Mouse (Mus musculus) liver, postnatal 0 days (tissue): Measurements from ENCODE around the gene Paxip1. TPM values are rescaled to one million over a fixed set of nuclear protein-coding genes. Genes with fewer than 3 reads are reported as not detected.

ENCODE experiments used
- ATAC-seq: fragments of 200-750 bp; cut with Nextera tagmentation; 2 replicates; pipeline ENCODE4 v1.8.0; 2017; ENCODE audit warnings: mild to moderate bottlenecking, moderate library complexity
- DNase-seq: peaks from one replicate; pipeline ENCODE4 v3.0.0-alpha.2; 2016
- H3K27ac ChIP-seq: fragments of 300-500 bp; sonication (generic); 2 replicates; pipeline ENCODE4 v1.5.1; 2014; ENCODE audit warnings: antibody characterized with exemption, moderate library complexity, mild to moderate bottlenecking, low read depth
- H3K27me3 ChIP-seq: fragments of 300-500 bp; sonication (generic); 2 replicates; pipeline ENCODE4 v1.6.1; 2014; ENCODE audit warnings: low read length, control low read depth, mixed read lengths; ENCODE audit not compliant: insufficient read depth
- H3K36me3 ChIP-seq: fragments of 300-500 bp; sonication (generic); replicated peaks from 2 replicates; pipeline ENCODE4 v1.6.1; 2014; ENCODE audit warnings: mild to moderate bottlenecking, control low read depth, low read length, moderate library complexity, mixed read lengths; ENCODE audit not compliant: insufficient read depth
- H3K4me1 ChIP-seq: fragments of 300-500 bp; sonication (generic); 2 replicates; pipeline ENCODE4 v1.6.1; 2014; ENCODE audit warnings: antibody characterized with exemption, mild to moderate bottlenecking, control low read depth; ENCODE audit not compliant: insufficient read depth
- H3K4me2 ChIP-seq: fragments of 300-500 bp; sonication (generic); 2 replicates; pipeline ENCODE4 v1.6.1; 2014; ENCODE audit warnings: low read depth, mild to moderate bottlenecking, low read length, moderate library complexity, mixed read lengths
- H3K4me3 ChIP-seq: fragments of 300-500 bp; sonication (generic); 2 replicates; pipeline ENCODE4 v1.5.1; 2014; ENCODE audit warnings: low read depth, low read length
- H3K9ac ChIP-seq: fragments of 300-500 bp; sonication (generic); replicated peaks from 2 replicates; pipeline ENCODE4 v1.6.1; 2014; ENCODE audit warnings: mild to moderate bottlenecking, moderate library complexity
- H3K9me3 ChIP-seq: fragments of 300-500 bp; sonication (generic); 2 replicates; pipeline ENCODE4 v1.6.1; 2016; ENCODE audit warnings: mild to moderate bottlenecking, control low read depth, low read length, mixed read lengths
- CTCF ChIP-seq: sonication (generic); IDR thresholded peaks from 2 replicates; pipeline ENCODE4 v1.5.1; 2016; ENCODE audit warnings: antibody characterized with exemption, low read depth
- EP300 ChIP-seq: IDR thresholded peaks from 2 replicates; pipeline ENCODE4 v1.6.1; 2016; ENCODE audit warnings: antibody characterized with exemption, low read depth, mild to moderate bottlenecking
- WGBS: fragments of 180-500 bp; shearing (Covaris S2); extraction: QIAGEN DNeasy Blood & Tissue Kit; methylation state at CpG from one replicate; pipeline ENCODE4 v1.1.7; 2014; ENCODE audit not compliant: insufficient replicate concordance; 5-methylcytosine and 5-hydroxymethylcytosine counted together
- polyA plus RNA-seq: library from polyadenylated mRNA; unstranded; fragments of >200 nt; fragmentation: Nextera tagmentation; extraction: Ambion mirVana; gene quantifications from 2 replicates; pipeline ENCODE4 v1.2.1, GENCODE M21; 2015

Gene Paxip1
- polyA plus RNA-seq, 1 experiment from 2014 or later, result 7.2 TPM

DNA sequence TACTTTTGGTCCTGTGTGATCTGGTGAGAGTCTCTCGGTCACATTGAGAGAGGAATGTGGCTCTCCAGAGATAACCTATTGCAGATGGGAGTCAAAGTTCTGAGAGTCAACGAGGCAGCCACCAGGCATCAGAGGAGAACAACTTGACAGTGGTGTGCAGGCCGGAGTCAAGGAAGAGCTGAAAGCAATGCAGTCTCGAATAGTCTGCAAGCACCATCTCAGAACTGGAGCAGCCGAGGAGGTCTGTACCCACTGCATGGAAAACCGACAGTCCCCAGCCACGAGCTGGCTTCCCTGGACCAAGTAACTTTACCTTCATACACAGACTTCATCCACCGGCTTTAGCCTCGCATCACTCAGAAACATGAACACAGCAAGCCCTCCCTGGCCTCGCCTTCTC lies 1.9 kb downstream of the Paxip1 start:
- ATAC-seq (no peak), DNase-seq (no peak)
- H3K4me3 ChIP-seq, result peak overlapping the region; percentile 86
- H3K4me2 ChIP-seq, result peak overlapping the region; percentile 81
- H3K4me1 ChIP-seq, result peaks cover 24% of the 10 kb centered on the region
- H3K27ac ChIP-seq, result no peak overlapping the region
- TF ChIP-seq EP300 (no peak), CTCF (no peak)
- H3K9me3 ChIP-seq, result no peaks in the 10 kb centered on the region
- H3K36me3 ChIP-seq, result peaks cover 42% of the 10 kb centered on the region
- peak overlapping the region; percentile 89; the same call in 1 of the 2 replicates for H3K9ac ChIP-seq
- H3K27me3 ChIP-seq, result no peaks in the 10 kb centered on the region
- 71% methylated on average over 10 of the region's 10 CpGs for WGBS

DNA sequence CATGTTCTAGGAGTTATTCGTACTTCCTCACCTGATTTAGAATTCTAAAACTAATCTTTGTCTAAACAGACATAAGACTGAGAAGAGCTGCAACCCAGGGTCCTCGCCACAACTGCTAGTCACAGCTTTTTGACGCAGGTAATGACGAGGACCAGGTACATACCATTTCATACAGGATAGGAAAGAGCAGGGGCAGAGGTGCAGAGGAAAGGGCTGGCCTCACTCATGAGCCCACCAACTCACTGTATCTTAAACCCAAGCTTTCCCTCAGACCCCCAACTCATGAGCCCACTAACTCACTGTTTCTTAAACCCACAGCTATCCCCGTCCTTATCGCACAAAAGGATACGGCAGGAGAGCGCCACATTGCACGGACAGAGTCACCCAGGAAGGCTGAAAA lies 8.1 kb downstream of the Paxip1 start:
- H3K27ac ChIP-seq, result no peak overlapping the region
- ATAC-seq (no peak), DNase-seq (no peak)
- H3K36me3 ChIP-seq, result peaks cover 83% of the 10 kb centered on the region
- H3K27me3 ChIP-seq, result no peaks in the 10 kb centered on the region
- no peak overlapping the region for H3K4me3 ChIP-seq
- no peak overlapping the region for H3K4me2 ChIP-seq
- WGBS, result 88% methylated on average over 9 of the region's 9 CpGs
- H3K9me3 ChIP-seq, result no peaks in the 10 kb centered on the region
- no peak overlapping the region for H3K9ac ChIP-seq
- TF ChIP-seq CTCF (no peak), EP300 (no peak)
- no peaks in the 10 kb centered on the region for H3K4me1 ChIP-seq

DNA sequence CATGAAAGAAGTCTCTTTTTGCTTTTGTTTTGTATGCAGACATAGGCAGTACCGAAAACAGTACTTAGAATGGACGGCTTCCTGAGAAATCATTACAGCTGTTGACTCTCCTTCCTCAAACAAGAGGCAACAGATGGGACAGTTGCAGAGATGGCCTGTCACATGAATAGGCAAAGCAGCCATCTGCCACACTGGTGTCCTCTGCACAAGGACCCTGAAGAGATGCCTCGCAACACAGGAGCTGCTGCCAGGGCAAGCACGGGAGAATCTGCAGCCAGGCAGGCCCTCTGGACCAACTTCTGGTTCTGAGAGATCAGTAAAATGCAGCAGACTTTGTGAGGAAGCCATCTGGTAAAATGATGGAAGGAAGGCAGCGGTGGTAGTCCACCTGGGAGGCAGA lies 23.5 kb downstream of the Paxip1 start:
- peaks cover 73% of the 10 kb centered on the region for H3K36me3 ChIP-seq
- WGBS, result 86% methylated on average over 5 of the region's 5 CpGs
- no peaks in the 10 kb centered on the region for H3K4me1 ChIP-seq
- ATAC-seq, result no peak
- H3K9ac ChIP-seq, result no peak overlapping the region
- no peak for DNase-seq
- H3K4me2 ChIP-seq, result no peak overlapping the region
- TF ChIP-seq CTCF, result no peak
- no peak for TF ChIP-seq EP300
- no peaks in the 10 kb centered on the region for H3K27me3 ChIP-seq
- no peaks in the 10 kb centered on the region for H3K9me3 ChIP-seq
- no peak overlapping the region for H3K4me3 ChIP-seq
- H3K27ac ChIP-seq, result no peak overlapping the region

DNA sequence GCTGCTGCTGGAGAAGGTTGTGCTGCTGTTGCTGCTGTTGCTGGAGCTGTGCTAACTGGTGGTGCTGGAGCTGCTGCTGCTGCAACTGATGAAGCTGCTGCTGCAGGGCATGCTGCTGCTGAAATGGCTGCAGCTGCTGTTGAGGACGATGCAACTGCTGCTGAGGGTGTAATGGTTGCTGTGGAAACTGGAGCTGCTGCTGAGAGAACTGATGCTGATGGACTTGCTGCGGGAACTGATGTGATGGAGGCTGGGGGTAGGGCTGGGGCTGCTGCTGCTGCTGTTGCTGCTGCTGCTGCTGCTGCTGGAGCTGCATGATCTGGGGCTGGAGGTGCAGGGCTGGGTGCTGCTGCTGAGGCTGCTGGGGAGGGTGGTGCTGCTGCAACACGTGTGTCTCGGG lies 25.7 kb downstream of the Paxip1 start:
- Histone ChIP-seq H3K36me3 (peaks cover 64% of the 10 kb centered on the region), H3K27ac (no peak overlapping the region), H3K27me3 (no peaks in the 10 kb centered on the region), H3K9me3 (no peaks in the 10 kb centered on the region), H3K4me3 (no peak overlapping the region), H3K4me2 (no peak overlapping the region), H3K9ac (no peak overlapping the region), H3K4me1 (no peaks in the 10 kb centered on the region)
- TF ChIP-seq EP300, result no peak
- TF ChIP-seq CTCF, result no peak
- 77% methylated on average over 4 of the region's 4 CpGs for WGBS
- no peak for DNase-seq
- ATAC-seq, result no peak

DNA sequence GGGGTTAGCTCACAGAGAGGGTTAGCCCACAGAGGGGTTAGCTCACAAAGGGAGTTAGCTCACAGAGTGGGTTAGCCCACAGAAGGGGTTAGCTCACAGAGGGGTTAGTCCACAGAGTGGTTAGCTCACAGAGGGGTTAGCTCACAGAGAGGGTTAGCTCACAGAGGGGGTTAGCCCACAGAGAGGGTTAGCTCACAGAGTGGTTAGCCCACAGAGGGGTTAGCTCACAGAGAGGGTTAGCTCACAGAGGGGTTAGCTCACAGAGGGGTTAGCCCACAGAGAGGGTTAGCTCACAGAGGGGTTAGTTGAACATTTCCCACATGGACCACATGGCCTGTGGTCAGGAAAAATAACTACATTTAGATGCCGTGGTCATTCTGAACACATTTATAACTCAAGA lies 46.5 kb downstream of the Paxip1 start:
- WGBS, result 90% methylated on average over 1 of the region's 1 CpGs
- no peaks in the 10 kb centered on the region for H3K4me1 ChIP-seq
- no peak overlapping the region for H3K9ac ChIP-seq
- H3K36me3 ChIP-seq, result peaks cover 60% of the 10 kb centered on the region
- no peak for TF ChIP-seq CTCF
- no peak for TF ChIP-seq EP300
- H3K27me3 ChIP-seq, result no peaks in the 10 kb centered on the region
- H3K4me3 ChIP-seq, result no peak overlapping the region
- H3K9me3 ChIP-seq, result no peaks in the 10 kb centered on the region
- no peak overlapping the region for H3K27ac ChIP-seq
- ATAC-seq (no peak), DNase-seq (no peak)
- H3K4me2 ChIP-seq, result no peak overlapping the region

DNA sequence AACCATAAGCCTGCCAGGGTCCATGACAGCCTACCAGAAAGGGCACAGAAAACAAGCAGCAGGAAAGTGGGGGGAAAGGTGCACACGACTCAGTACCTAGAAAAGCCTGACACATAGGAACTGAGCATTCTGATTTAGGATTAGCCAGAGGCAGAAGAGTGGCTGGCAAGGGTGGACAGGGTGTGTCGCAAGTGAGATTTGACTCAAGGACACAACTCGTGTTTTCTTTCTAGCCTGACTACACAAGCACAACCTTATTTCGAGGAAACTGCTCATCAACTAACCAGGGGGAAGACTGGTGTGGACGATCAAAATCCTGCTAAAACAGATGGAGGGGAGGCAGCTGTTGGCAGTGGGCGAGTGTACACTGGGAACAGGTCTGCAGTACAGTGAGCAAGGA lies 52.3 kb downstream of the Paxip1 start:
- no peak overlapping the region for H3K4me2 ChIP-seq
- no peaks in the 10 kb centered on the region for H3K9me3 ChIP-seq
- no peak overlapping the region for H3K9ac ChIP-seq
- H3K4me3 ChIP-seq, result no peak overlapping the region
- TF ChIP-seq EP300, result no peak
- no peak for TF ChIP-seq CTCF
- ATAC-seq, result no peak
- no peak overlapping the region for H3K27ac ChIP-seq
- no peak for DNase-seq
- no peaks in the 10 kb centered on the region for H3K4me1 ChIP-seq
- peaks cover 29% of the 10 kb centered on the region for H3K36me3 ChIP-seq
- 73% methylated on average over 6 of the region's 6 CpGs for WGBS
- H3K27me3 ChIP-seq, result no peaks in the 10 kb centered on the region

DNA sequence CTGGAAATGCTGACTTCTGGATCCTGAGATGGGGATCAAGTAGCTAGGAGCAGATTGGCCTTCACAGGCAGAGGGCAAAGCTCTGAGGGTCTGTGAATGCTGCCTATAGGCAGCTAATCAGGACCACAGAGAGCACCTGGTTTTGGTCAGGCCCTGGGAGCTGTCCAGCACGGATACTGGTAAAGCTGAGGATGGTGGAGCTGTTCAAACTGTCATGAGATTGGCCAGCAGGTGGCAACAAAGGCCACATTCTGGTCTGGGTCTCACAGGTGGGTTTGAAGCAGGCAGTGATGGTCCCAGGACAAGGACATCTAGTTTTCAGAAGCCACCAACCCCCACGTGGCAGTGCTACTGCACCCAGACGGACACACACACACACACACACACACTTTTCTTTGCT lies 54.3 kb downstream of the Paxip1 start:
- Histone ChIP-seq H3K4me3 (no peak overlapping the region), H3K36me3 (peaks cover 10% of the 10 kb centered on the region), H3K9me3 (no peaks in the 10 kb centered on the region), H3K9ac (no peak overlapping the region), H3K4me2 (no peak overlapping the region), H3K27ac (no peak overlapping the region), H3K4me1 (no peaks in the 10 kb centered on the region), H3K27me3 (no peaks in the 10 kb centered on the region)
- peak; percentile 70 for DNase-seq
- 3% methylated on average over 3 of the region's 3 CpGs for WGBS
- no peak for TF ChIP-seq EP300
- TF ChIP-seq CTCF, result peak; percentile 72
- peak; percentile 54; the same call in 1 of the 2 replicates for ATAC-seq
